Mouse (Mus musculus): ENCODE results near the gene Blm. TPM values are rescaled to one million over a fixed set of nuclear protein-coding genes. Genes with fewer than 3 reads are reported as not detected.

Gene Blm
- polyA plus RNA-seq, 1 experiment from 2014 or later = 11.3 TPM

- Histone ChIP-seq H3K4me2 (replicated peaks) (no peak overlapping the region), H3K4me1 (replicated peaks; ENCODE audit: control insufficient read depth, insufficient read depth, low read length) (no peaks in the 10 kb centered on the region), H3K4me3 (replicated peaks; ENCODE audit: low read length) (no peak overlapping the region), H3K9me3 (ENCODE audit: control insufficient read depth, low read length) (no peaks in the 10 kb centered on the region), H3K36me3 (replicated peaks; ENCODE audit: control insufficient read depth, insufficient read depth) (no peaks in the 10 kb centered on the region), H3K9ac (no peak overlapping the region), H3K27ac (no peak overlapping the region), H3K27me3 (ENCODE audit: control insufficient read depth, insufficient read depth, low read length) (no peaks in the 10 kb centered on the region)
- DNase-seq (ENCODE audit: low spot score) = no peak
- no peak for ATAC-seq (ENCODE audit: low FRiP score)
- WGBS = 65% methylated on average over 10 of the region's 10 CpGs
Observed at GRCm38 (mm10) chr7:80412279-80412678, 122.6 kb downstream of the Blm start.

GRCm38 (mm10) chr7:80410380-80410779, 124.5 kb downstream of the Blm start:
- ATAC-seq (ENCODE audit: low FRiP score) (no peak), DNase-seq (ENCODE audit: low spot score) (no peak)
- Histone ChIP-seq H3K36me3 (replicated peaks; ENCODE audit: control insufficient read depth, insufficient read depth) (no peaks in the 10 kb centered on the region), H3K4me1 (replicated peaks; ENCODE audit: control insufficient read depth, insufficient read depth, low read length) (no peaks in the 10 kb centered on the region), H3K9ac (no peak overlapping the region), H3K4me3 (replicated peaks; ENCODE audit: low read length) (no peak overlapping the region), H3K4me2 (replicated peaks) (no peak overlapping the region), H3K27me3 (ENCODE audit: control insufficient read depth, insufficient read depth, low read length) (no peaks in the 10 kb centered on the region), H3K27ac (no peak overlapping the region), H3K9me3 (ENCODE audit: control insufficient read depth, low read length) (no peaks in the 10 kb centered on the region)
- 74% methylated on average over 9 of the region's 9 CpGs for WGBS

- H3K9ac ChIP-seq = no peak overlapping the region
- WGBS = 80% methylated on average over 9 of the region's 9 CpGs
Observed at GRCm38 (mm10) chr7:80407712-80408111, 127.2 kb downstream of the Blm start.

GRCm38 (mm10) chr7:80406186-80406585, 128.7 kb downstream of the Blm start:
- ATAC-seq (ENCODE audit: low FRiP score) (no peak), DNase-seq (ENCODE audit: low spot score) (no peak)
- Histone ChIP-seq H3K4me3 (replicated peaks; ENCODE audit: low read length) (no peak overlapping the region), H3K4me1 (replicated peaks; ENCODE audit: control insufficient read depth, insufficient read depth, low read length) (peaks cover 13% of the 10 kb centered on the region), H3K9ac (no peak overlapping the region), H3K9me3 (ENCODE audit: control insufficient read depth, low read length) (no peaks in the 10 kb centered on the region), H3K27me3 (ENCODE audit: control insufficient read depth, insufficient read depth, low read length) (no peaks in the 10 kb centered on the region), H3K36me3 (replicated peaks; ENCODE audit: control insufficient read depth, insufficient read depth) (no peaks in the 10 kb centered on the region), H3K4me2 (replicated peaks) (no peak overlapping the region), H3K27ac (no peak overlapping the region)
- 84% methylated on average over 3 of the region's 3 CpGs for WGBS

More at GRCm38 (mm10) chr7:80407712-80408111, 127.2 kb downstream of the Blm start:
- no peaks in the 10 kb centered on the region for H3K36me3 ChIP-seq (replicated peaks; ENCODE audit: control insufficient read depth, insufficient read depth)
- H3K4me1 ChIP-seq (replicated peaks; ENCODE audit: control insufficient read depth, insufficient read depth, low read length) = 0 out of 2 replicates have a peak, but pooled peaks cover 7% of the 10 kb centered on the region
- ATAC-seq (ENCODE audit: low FRiP score) (no peak), DNase-seq (ENCODE audit: low spot score) (no peak)
- no peak overlapping the region for H3K4me3 ChIP-seq (replicated peaks; ENCODE audit: low read length)
- no peak overlapping the region for H3K27ac ChIP-seq
- no peaks in the 10 kb centered on the region for H3K27me3 ChIP-seq (ENCODE audit: control insufficient read depth, insufficient read depth, low read length)
- H3K9me3 ChIP-seq (ENCODE audit: control insufficient read depth, low read length) = no peaks in the 10 kb centered on the region
- no peak overlapping the region for H3K4me2 ChIP-seq (replicated peaks)

GRCm38 (mm10) chr7:80405188-80405695, 129.7 kb downstream of the Blm start, which contains the start of gene Furin:
Gene Furin, minus strand, starts transcription at chr7:80405436.
- Histone ChIP-seq H3K36me3 (replicated peaks; ENCODE audit: control insufficient read depth, insufficient read depth) (no peaks in the 10 kb centered on the region), H3K9ac (no peak within 1 kb of the TSS), H3K4me2 (replicated peaks) (no peak within 1 kb of the TSS), H3K9me3 (ENCODE audit: control insufficient read depth, low read length) (no peaks in the 10 kb centered on the region), H3K4me1 (replicated peaks; ENCODE audit: control insufficient read depth, insufficient read depth, low read length) (peaks cover 20% of the 10 kb centered on the region), H3K4me3 (replicated peaks; ENCODE audit: low read length) (no peak within 1 kb of the TSS), H3K27me3 (ENCODE audit: control insufficient read depth, insufficient read depth, low read length) (no peaks in the 10 kb centered on the region), H3K27ac (no peak within 1 kb of the TSS)
- no peak for DNase-seq (ENCODE audit: low spot score)
- 84% methylated on average over 9 of the region's 9 CpGs for WGBS
- ATAC-seq (ENCODE audit: low FRiP score) = no peak

Other genes starting within 250 kb of the Blm start
- 33.0 and 39.3 TPM in 2 replicates for gene Prc1, start 240.7 kb downstream of the Blm start, polyA plus RNA-seq (2014; fragmentation: Nextera tagmentation; extraction: Ambion mirVana)
- 9.4 and 11.6 TPM in 2 replicates for gene Rccd1, start 210.7 kb downstream of the Blm start, polyA plus RNA-seq (2014; fragmentation: Nextera tagmentation; extraction: Ambion mirVana)
- 43.3 and 43.9 TPM in 2 replicates for gene Unc45a, start 194.1 kb downstream of the Blm start, polyA plus RNA-seq (2014; fragmentation: Nextera tagmentation; extraction: Ambion mirVana)
- gene Hddc3, start 192.0 kb downstream of the Blm start, polyA plus RNA-seq (2014; fragmentation: Nextera tagmentation; extraction: Ambion mirVana) = 18.7 and 23.4 TPM in 2 replicates
- 18.9 and 21.6 TPM in 2 replicates for gene Man2a2, start 163.7 kb downstream of the Blm start, polyA plus RNA-seq (2014; fragmentation: Nextera tagmentation; extraction: Ambion mirVana)
- 3.8 and 4.6 TPM in 2 replicates for gene Fes, start 147.2 kb downstream of the Blm start, polyA plus RNA-seq (2014; fragmentation: Nextera tagmentation; extraction: Ambion mirVana)
- gene Furin, start 129.7 kb downstream of the Blm start, polyA plus RNA-seq (2014; fragmentation: Nextera tagmentation; extraction: Ambion mirVana) = 6.0 and 6.7 TPM in 2 replicates
- gene Crtc3, start 153.8 kb upstream of the Blm start, polyA plus RNA-seq (2014; fragmentation: Nextera tagmentation; extraction: Ambion mirVana) = 14.4 and 16.8 TPM in 2 replicates

Measured in hindbrain, embryonic 14.5 days (tissue).